Mouse (Mus musculus) forelimb bud, embryonic 11.5 days (tissue): ENCODE data around the gene Nudc.

Source experiments
- DNase-seq: peaks from one replicate; pipeline ENCODE4 v3.0.0-alpha.2; 2012; ENCODE audit warnings: low read depth, low spot score

Gene Nudc

DNA sequence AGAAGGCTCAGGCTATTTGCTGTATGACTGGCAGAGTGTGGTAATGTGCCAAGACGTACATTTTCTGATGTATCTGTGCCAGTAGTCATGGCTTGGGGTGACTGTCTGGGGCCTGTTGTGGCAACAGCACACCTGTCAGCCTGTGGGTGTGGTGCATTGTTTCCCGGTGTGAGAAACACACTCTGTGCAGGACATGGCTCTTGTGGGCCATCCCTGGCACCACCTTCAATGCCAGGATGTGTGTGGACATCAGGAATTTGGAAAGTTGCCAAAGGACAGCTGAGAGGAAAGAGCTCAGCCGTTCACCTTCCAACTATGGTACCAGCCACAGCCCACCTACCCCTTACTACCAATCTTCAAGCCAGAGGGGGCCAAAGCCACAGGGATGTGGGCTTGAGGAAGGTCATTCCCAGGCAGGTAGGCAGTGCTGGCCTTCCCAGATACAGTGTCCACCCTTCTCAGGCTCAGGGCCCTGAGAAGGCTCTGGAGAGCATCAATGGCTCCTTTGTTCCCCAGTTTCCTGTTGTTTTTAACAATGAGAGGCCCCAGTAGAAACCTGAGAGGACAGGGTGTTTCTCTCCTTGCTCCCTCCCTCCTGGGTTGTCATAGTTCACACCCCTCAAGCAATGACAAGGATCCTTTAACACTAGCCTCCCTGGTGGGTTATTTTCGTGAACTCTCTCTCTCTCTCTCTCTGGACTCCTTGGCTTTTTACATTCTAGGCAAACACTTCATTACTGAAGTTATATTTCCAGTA, 56.1 kb downstream of the Nudc start:
- no peak for DNase-seq

DNA sequence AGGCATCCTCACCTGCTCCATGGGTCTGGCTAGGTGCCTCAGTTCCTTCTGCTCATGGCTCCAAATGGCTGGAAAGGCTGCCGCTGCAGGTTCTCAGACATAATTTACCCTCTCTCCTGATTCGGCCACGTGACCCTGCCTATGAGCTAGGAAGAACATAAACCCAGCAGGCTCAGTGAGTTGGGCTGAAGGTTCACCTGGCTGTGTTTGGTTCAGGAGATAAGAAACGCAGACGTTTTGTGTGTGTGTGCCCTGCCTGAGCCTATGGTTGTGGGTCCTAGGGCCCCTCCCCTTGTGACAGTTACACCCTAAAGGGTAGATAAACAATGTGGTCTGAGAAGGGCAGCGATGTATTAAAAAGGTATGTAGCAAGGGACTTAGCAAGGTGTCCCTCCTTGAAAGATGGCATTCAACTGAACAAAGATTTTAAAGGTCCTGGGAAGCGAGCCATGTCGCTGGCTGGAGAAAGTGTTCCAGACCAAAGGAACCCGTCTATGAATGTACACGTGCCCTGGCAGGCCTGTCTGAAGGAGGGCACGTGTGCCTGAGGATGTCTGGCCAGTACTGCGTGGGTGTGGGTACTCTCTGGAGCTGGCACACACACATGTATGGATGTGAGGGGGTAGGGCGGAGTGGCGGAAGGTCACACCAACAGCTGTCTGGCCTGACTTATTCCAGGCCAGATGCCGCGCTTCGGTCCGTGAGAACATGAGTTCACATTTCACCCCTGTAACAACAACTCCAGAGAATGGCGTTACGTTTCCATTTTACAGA, 57.0 kb downstream of the Nudc start:
- no peak for DNase-seq

- no peak for DNase-seq
These were observed 59.0 kb downstream of the Nudc start for GRCm38 (mm10) chr4:133486673-133487357.

- no peak for DNase-seq
These were observed 59.9 kb downstream of the Nudc start for GRCm38 (mm10) chr4:133485691-133486425.

DNA sequence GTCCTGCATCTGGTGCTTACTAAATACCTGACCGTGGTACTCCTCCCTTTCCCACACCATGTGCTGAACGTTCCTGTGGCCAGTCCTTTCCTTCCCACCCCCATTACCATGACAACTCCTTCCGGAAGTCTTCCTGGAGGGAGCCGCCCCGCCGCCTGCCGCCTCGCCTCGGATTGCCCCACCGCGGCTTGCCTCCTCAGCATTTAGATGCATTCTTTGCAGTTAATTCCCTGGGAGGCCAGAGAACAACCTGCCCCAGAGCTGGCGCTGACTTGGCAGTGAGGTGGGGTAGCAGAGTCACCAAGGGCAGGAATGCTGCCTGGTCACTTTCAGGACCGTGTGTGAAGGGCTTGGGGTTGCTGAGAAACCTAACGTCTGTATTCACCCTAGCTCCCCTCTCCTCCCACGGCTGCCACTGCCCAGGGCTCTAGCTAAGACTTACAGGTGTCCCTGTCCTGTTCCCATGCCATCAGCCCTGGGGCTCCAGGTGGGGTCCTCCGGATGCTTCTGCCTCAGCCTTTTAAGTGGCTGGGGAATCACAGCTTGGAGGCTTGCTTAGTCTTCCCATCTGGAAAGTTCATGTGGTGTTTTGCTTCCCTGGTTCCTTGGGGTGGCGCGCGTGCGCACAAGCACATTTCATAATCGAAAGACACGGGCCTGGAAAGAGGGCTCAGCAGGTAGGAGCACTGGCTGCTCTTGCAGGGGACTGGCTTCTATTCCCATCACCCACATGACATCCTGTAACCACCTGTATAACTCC, 61.4 kb downstream of the Nudc start:
- DNase-seq = no peak
